Mouse (Mus musculus): ENCODE measurements around the gene Speg. TPM values are rescaled to one million over a fixed set of nuclear protein-coding genes. Genes with fewer than 3 reads are reported as not detected.
A peak's percentile ranks its signal among the peaks of the same experiment; 100 is the strongest.

Gene Speg
- total RNA-seq, 2 experiments from 2014 or later = 181 to 191 TPM

GRCm38 (mm10) chr1:75363868-75364267, 11.2 kb upstream of the Speg start:
- DNase-seq (ENCODE audit: low spot score in 2 of 2) = no peak

GRCm38 (mm10) chr1:75365510-75366137, 9.5 kb upstream of the Speg start:
- DNase-seq (ENCODE audit: low spot score in 2 of 2) = no peak

- no peak for DNase-seq (ENCODE audit: low spot score in 2 of 2)
Measured at GRCm38 (mm10) chr1:75369360-75369983, 5.6 kb upstream of the Speg start.

- DNase-seq (ENCODE audit: low spot score in 2 of 2) = no peak
Measured at GRCm38 (mm10) chr1:75369984-75370660, 5.0 kb upstream of the Speg start.

DNA sequence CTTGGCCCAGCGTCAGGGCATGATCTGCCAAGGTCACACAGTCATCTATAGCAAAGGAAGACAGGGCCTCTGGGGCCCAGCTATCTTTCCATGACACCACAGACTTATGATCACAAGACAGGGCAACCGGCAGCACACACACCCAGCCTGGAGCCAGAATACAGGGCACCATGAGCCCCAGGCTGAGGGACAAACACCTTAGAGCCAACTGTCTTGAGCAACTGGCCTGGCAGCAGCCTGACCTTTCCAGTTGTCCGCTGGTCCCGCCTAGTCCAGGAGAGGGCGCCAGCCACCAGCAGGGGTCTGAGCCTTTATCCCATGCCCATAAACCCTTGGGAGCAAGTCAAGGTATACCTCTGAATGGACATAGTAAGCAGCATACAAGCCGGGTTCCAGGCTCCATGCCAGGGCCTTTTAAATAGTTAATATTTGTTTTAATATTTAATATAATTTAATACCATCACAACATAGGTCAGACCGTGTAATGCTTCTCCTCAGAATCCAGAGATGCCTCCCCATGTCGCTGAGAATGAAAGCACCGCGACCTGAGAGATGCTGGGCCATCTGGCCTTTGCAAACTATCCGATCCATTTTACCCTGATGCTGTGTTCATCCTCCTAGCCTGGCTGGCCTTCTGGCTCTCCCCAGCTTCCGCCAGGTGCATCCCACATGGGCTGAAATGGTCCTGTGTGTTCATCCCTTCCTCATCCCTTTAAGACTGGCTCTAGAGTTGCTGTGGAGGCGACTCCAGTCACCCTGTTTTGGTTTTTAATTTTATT, 3.6 kb upstream of the Speg start:
- peak in 1 of 2 experiments; percentile 48 for DNase-seq (ENCODE audit: low spot score in 2 of 2)

- DNase-seq (ENCODE audit: low spot score in 2 of 2) = no peak
Measured at GRCm38 (mm10) chr1:75372450-75372849, 2.6 kb upstream of the Speg start.

- no peak for DNase-seq (ENCODE audit: low spot score in 2 of 2)
Measured at GRCm38 (mm10) chr1:75373276-75373675, 1.8 kb upstream of the Speg start.

DNA sequence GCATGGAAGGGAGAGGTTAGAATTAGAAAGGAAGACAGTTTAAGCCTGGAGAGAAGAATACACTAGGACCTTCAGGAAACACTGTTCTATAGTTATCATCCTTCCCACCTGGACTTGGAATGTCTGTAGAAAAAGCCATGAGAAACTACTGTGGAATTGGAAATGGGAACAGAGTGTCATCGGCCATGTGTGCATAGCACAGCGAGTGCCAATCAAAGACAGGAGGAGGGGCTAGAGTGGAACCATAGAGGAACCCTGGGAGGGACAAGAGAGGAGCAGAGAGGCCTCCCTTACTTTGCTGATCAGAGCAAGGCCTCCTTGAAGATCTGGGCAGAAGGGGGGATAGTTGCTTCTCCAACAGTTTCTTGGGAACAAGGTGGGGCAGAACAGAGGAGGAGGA, 4.1 kb downstream of the Speg start:
- no peak for DNase-seq (ENCODE audit: low spot score in 2 of 2)

DNA sequence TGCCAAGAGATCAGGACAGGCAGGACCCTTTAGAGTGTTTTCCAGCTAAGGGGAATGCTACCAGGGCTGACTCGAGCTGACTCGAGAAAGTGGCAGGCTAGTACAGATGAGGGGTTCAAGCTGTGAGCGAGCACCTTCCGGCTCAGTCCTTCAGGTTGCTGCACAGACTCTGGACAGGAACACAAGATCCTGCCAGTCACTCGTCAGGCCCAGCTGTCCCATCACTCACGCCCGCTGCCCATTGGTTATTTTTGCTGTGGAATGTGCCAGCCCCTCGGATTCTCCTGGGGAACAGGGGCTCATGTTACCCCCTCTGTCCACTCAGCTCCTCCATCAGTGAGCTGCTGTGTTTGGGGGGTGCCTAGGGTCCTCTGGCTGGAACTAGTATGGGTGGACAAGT, 4.8 kb downstream of the Speg start:
- DNase-seq (ENCODE audit: low spot score in 2 of 2) = no peak

DNA sequence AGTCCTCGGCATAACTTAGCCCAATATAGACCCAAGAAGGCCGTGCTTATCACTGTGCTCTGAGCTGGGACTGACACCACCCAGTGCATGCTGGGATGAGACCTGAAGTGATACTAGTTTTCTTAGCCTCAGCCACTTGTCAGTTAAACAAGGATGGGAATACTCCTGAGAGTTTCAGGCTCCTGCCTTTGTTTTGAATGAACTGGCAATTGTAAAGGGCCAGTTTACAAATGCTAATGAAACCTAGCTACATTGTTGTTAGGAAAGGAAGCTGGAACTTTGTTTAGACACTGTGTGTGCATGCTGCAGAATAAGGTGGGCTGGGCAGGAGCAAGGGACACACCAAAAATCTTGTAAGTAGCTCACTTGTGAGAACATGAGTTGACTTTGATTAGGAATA, 5.9 kb downstream of the Speg start:
- DNase-seq (ENCODE audit: low spot score in 2 of 2) = no peak

DNA sequence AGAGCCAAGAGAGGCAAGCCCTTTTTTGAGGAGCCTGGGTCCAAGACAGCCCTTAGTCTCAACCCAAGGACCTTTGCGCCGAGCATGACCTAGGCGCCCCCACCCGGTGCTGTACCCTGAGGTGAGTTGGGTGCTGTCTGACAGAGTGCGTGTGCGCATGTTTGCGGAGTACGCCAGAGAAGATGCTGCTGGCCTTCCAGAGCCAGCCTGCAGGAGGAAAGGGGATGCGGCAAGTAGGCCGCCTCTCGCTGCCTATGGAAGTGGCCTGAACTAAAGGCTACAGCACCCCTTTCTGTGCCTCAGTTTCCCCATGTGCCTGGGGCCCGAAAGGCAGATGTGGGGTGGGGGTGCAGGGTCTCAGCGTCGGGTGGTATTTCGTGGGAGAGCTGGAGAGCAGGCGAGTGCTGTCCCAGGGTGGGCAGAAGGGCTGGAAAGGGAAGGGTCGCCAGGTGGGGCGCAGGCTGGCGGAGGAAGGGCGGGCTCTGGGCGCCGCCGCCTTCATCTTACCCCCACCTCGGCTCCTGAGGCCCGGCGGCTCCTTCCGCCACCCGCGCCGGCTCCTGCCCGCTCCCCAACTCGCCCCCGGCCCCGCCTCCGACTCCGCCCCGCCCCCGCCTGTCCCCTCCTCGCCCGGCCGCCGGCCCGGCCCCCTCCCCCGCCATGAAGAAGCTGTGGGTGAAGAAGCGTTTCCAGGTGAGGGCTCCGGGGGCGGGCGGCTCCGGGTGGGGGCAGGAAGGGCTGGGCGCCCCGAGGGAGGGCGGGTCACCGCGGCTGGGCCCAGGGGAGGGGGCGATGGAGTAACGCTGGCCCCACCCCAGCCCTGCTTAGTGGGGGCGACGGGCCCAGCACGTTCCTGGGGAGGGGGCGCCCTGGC, 6.6 kb downstream of the Speg start:
- peak; percentile 45 to 63 for DNase-seq (ENCODE audit: low spot score in 2 of 2)

DNA sequence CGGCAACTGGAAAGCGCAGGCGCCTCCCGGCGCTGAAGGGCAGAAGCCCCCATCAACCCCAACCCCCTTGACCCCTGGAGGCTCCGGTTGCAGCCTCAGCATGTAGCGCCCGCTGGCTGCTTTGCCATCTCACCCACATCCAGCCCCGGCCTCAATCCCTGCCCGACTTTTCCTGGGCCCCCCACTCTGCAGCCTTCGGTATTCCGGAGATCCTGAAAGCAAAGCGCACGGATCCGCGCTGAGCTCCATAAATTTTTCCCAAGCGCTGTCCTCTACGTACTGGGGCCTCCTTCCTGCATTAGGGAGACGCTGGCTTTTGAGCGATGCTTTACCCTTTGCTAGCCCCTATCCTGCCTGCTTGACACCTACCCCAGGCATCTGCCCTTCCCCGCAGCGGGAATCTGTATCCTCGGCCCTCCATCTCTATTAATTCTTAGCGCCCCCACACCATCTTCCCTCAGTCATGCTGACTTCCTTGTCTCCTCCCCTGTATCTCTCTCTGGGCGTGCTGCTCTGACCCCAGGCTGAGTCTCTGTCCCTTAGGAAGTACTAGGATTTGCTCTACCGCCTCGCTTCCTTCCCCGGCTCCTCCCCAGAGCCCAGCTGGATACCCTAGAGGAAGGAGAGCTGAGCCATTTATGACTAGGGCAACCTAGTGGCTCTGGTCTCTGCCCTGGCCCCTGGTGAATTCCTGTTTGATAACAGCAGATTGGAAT, 7.4 kb downstream of the Speg start:
- DNase-seq (ENCODE audit: low spot score in 2 of 2) = no peak

GRCm38 (mm10) chr1:75384470-75385141, 9.5 kb downstream of the Speg start:
- DNase-seq (ENCODE audit: low spot score in 2 of 2) = peak in 1 of 2 experiments; percentile 47

DNA sequence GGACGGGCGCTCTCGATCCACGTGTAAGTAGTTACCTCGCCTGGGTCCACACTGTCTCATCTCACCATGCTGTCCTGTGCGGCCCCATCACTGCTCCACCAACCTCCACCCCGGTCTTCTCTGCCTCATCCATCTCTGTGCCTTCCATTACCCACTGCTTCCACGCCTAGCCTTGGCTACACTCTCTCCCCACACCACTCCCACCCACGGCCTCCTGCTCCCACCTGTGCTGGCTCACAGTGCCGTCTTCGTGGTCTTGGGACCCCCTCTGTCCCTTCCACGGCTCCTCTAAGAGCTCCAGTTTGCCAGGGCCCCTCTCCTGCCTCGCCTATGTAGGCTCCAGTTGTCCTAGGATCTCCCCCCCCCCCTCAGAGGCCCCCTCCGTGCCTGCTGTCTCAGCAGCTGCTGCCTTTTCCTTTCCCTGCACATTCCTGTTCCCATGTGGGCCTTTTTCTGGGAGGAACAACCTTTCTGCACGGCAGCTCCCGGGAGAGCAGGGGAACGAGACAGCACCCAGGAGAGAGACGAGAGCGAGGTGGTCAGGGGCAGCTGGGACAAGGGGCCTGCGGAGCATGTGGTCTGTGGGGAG, 10.1 kb downstream of the Speg start:
- DNase-seq (ENCODE audit: low spot score in 2 of 2) = peak in 1 of 2 experiments; percentile 36

GRCm38 (mm10) chr1:75386149-75386548, 11.1 kb downstream of the Speg start:
- no peak for DNase-seq (ENCODE audit: low spot score in 2 of 2)

DNA sequence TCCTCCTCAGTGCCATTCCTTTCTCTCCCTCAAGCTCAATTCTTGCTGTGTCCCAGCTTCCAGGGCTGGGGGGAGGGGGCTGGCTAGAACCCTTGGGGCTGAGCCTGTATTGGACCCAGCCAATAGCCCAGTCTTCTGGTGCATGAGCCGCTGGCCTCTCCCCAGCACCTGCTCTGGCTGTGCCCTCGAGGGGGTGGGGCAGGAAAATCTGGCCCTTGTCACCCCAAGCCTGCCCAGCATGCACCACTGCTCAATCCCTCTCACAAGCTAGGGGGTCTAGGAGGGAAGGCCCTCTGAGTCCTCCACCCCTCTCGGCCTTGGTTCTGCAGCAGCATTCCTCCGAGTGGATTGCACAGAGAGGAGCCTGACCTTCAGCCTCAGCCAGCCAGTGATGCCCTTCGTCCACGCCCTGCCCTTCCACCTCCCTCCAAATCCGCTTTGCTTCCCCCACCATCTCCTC, 12.4 kb downstream of the Speg start:
- DNase-seq (ENCODE audit: low spot score in 2 of 2) = no peak

GRCm38 (mm10) chr1:75387929-75388897, 13.1 kb downstream of the Speg start:
- DNase-seq (ENCODE audit: low spot score in 2 of 2) = no peak
